Mouse (Mus musculus) limb, embryonic 10.5 days (tissue): ENCODE measurements around the gene Ctr9. TPM values are rescaled to one million over a fixed set of nuclear protein-coding genes. Genes with fewer than 3 reads are reported as not detected.

ENCODE experiments used
- DNase-seq: peaks from one replicate; pipeline ENCODE4 v3.0.0-alpha.2; 2017; ENCODE audit warnings: low spot score
- H3K27ac ChIP-seq: fragments of 300-500 bp; sonication (generic); 2 replicates; pipeline ENCODE4 v1.5.1; 2016; ENCODE audit warnings: mild to moderate bottlenecking
- H3K27me3 ChIP-seq: fragments of 300-500 bp; sonication (generic); 2 replicates; pipeline ENCODE4 v1.6.1; 2016; ENCODE audit warnings: low read depth, mild to moderate bottlenecking; ENCODE audit not compliant: poor library complexity, severe bottlenecking
- H3K36me3 ChIP-seq: fragments of 300-500 bp; sonication (generic); 2 replicates; pipeline ENCODE4 v1.6.1; 2016; ENCODE audit warnings: mild to moderate bottlenecking, moderate library complexity
- H3K4me1 ChIP-seq: fragments of 300-500 bp; sonication (generic); 2 replicates; pipeline ENCODE4 v1.6.1; 2016
- H3K4me3 ChIP-seq: fragments of 300-500 bp; sonication (generic); 2 replicates; pipeline ENCODE4 v1.5.1; 2016; ENCODE audit warnings: mild to moderate bottlenecking, moderate library complexity
- H3K9me3 ChIP-seq: fragments of 300-500 bp; sonication (generic); replicated peaks from 2 replicates; pipeline ENCODE4 v1.6.1; 2016; ENCODE audit warnings: mild to moderate bottlenecking
- WGBS: fragments of 180-500 bp; shearing (Covaris S2); methylation state at CpG from one replicate; pipeline ENCODE4 v1.1.7; 2016; 5-methylcytosine and 5-hydroxymethylcytosine counted together
- polyA plus RNA-seq: library from polyadenylated mRNA; unstranded; fragments of >200 nt; fragmentation: Nextera tagmentation; extraction: Ambion mirVana; gene quantifications from 2 replicates; pipeline ENCODE4 v1.2.1, GENCODE M21; 2016

Gene Ctr9
- 64.1 and 80.1 TPM in 2 replicates for polyA plus RNA-seq

DNA sequence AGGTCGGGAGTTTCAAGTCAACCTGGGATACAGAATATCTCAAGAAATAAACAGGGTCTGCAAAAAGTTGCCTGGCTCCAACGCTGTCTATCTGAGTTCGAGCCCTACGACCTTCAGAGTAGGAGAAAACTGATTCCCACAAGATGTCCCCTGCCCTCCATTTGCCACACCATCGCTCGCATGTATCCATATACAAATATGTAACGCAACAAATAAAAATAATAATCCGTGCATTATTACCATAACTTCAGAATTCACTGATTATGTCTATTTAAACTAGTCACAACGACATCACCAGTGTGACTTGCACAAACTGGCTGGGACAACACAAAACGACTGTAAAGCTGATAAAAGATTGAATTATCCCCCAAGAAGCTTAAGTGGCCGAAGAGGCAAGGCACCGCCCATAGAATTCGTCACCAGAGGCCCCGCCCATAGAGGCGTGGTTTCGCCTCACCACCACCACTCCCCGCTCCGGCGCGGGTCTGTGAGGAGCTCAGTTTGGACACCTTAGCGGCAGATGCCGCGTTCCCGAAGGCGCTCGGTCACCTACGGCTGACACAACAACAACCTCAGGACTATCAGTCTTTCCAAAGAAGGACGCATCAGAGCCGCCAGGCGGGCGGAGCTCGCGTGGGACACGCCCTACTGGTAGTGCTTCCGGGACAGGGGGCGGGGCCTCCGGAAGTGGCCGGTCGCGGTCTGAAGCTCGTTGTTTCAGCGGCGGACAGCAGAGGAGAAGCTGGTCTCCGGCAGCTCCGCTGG, at the start of gene Ctr9:
Gene Ctr9, plus strand, starts transcription at position 671 of the 765 bp plus-strand sequence.
- peak; percentile 95 for DNase-seq
- Histone ChIP-seq H3K27me3 (no peaks in the 10 kb centered on the region), H3K36me3 (peaks cover 33% of the 10 kb centered on the region), H3K9me3 (no peaks in the 10 kb centered on the region), H3K4me1 (peaks cover 6% of the 10 kb centered on the region; the same call in 1 of the 2 replicates), H3K27ac (peak within 1 kb of the TSS; percentile 92), H3K4me3 (peak within 1 kb of the TSS; percentile 82)
- WGBS, result 8% methylated on average over 45 of the region's 45 CpGs

DNA sequence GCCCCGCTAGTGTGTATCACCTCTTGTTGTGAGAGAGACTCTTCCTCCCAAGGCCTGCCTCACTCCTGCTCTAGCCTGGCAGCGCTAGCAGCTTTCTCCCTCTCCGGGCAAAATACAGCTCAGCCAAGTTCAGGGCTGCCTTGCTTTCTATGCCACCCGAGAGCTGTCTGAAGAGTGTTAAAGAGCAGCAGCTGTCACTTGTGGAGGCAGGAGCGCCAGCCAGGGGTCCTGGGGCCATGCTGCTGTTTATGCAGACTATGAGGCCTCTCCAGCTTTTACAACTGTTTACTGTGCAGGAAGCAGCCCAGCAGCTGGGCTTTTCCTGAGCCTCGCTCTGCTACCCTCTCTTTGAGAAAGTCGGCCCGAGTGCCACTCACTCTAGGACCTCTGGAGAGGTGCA, 47.7 kb upstream of the Ctr9 start:
- whole genome bisulfite sequencing, result 63% methylated on average over 8 of the region's 8 CpGs
- Histone ChIP-seq H3K4me3 (no peak overlapping the region), H3K27ac (peak overlapping the region; percentile 66; the same call in 1 of the 2 replicates), H3K36me3 (no peaks in the 10 kb centered on the region), H3K9me3 (no peaks in the 10 kb centered on the region), H3K27me3 (no peaks in the 10 kb centered on the region), H3K4me1 (peaks cover 15% of the 10 kb centered on the region)
- no peak for DNase-seq

GRCm38 (mm10) chr7:110982053-110982705, 46.6 kb upstream of the Ctr9 start, which contains the start of gene Mrvi1:
Gene Mrvi1 (minus strand): TSS chr7:110982461.
- Histone ChIP-seq H3K4me3 (no peak within 1 kb of the TSS), H3K9me3 (no peaks in the 10 kb centered on the region), H3K27ac (peak within 1 kb of the TSS; percentile 66; the same call in 1 of the 2 replicates), H3K27me3 (no peaks in the 10 kb centered on the region), H3K4me1 (peaks cover 15% of the 10 kb centered on the region), H3K36me3 (no peaks in the 10 kb centered on the region)
- no peak for DNase-seq
- 62% methylated on average over 7 of the region's 7 CpGs for WGBS

DNA sequence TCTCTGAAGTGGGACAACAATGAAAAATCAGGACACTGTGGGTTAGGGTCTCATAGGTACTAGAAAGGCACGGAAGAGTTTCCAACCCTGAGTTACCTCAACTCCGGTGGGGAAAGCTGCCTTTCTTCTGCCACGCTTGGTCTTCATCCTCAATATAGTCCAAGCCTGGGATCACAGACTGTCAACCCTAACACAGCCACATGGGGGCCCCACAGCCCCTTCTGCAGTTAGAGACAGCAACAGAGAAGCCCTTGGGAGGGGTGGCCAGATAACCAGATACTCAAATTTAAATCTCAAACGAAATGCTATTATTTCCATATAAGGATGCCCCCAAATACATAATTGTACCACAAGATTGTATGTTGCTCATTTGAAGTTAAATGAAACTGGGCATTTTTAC, 46.0 kb upstream of the Ctr9 start:
- Histone ChIP-seq H3K9me3 (no peaks in the 10 kb centered on the region), H3K4me3 (no peak overlapping the region), H3K27ac (no peak overlapping the region), H3K36me3 (no peaks in the 10 kb centered on the region), H3K4me1 (peaks cover 15% of the 10 kb centered on the region), H3K27me3 (no peaks in the 10 kb centered on the region)
- WGBS, result 65% methylated on average over 4 of the region's 4 CpGs
- DNase-seq, result no peak

GRCm38 (mm10) chr7:110983621-110984020, 45.1 kb upstream of the Ctr9 start:
- Histone ChIP-seq H3K27me3 (no peaks in the 10 kb centered on the region), H3K27ac (no peak overlapping the region), H3K36me3 (no peaks in the 10 kb centered on the region), H3K9me3 (no peaks in the 10 kb centered on the region), H3K4me1 (peaks cover 15% of the 10 kb centered on the region), H3K4me3 (no peak overlapping the region)
- WGBS, result 57% methylated on average over 5 of the region's 5 CpGs
- no peak for DNase-seq

GRCm38 (mm10) chr7:110985581-110986265, 43.0 kb upstream of the Ctr9 start:
- H3K9me3 ChIP-seq, result no peaks in the 10 kb centered on the region
- peaks cover 27% of the 10 kb centered on the region for H3K4me1 ChIP-seq
- no peaks in the 10 kb centered on the region for H3K27me3 ChIP-seq
- 84% methylated on average over 7 of the region's 7 CpGs for WGBS
- no peak overlapping the region for H3K4me3 ChIP-seq
- H3K27ac ChIP-seq, result no peak overlapping the region
- H3K36me3 ChIP-seq, result no peaks in the 10 kb centered on the region
- DNase-seq, result no peak

GRCm38 (mm10) chr7:110988081-110988480, 40.7 kb upstream of the Ctr9 start:
- peaks cover 20% of the 10 kb centered on the region for H3K4me1 ChIP-seq
- H3K9me3 ChIP-seq, result no peaks in the 10 kb centered on the region
- no peak overlapping the region for H3K4me3 ChIP-seq
- DNase-seq, result no peak
- WGBS, result 89% methylated on average over 3 of the region's 3 CpGs
- H3K27ac ChIP-seq, result no peak overlapping the region
- H3K27me3 ChIP-seq, result no peaks in the 10 kb centered on the region
- no peaks in the 10 kb centered on the region for H3K36me3 ChIP-seq

DNA sequence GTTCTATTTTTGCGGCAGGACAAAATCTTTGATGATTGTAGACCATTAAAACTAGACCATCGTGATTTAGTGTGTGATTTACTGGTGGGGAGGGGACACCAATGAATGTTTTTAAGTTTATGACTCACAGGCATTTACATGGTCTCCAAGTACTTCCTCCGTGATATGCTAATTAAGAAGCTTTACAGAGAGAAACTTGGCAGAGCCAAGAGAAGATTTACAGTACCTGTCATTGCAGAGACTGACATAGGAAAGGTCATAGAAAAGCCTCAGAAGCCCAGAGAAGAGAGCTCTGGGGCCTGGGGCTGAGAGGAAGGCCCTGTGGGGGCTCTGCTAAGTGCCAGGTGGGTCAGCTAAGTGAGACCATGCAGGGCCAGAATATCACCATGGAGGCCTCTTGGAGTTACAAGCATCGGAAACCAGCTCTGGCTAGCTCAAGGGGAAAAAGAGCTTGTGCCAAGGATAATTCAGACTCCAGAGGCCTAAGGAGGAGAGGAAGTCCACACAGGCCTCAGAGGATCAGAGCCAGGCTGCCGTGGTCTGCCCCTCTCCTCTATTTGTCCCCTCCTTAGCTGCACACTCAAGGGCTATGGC, 39.4 kb upstream of the Ctr9 start:
- Histone ChIP-seq H3K9me3 (no peaks in the 10 kb centered on the region), H3K4me1 (peaks cover 20% of the 10 kb centered on the region), H3K36me3 (no peaks in the 10 kb centered on the region), H3K27ac (no peak overlapping the region), H3K4me3 (no peak overlapping the region), H3K27me3 (no peaks in the 10 kb centered on the region)
- DNase-seq, result no peak
- WGBS, result 54% methylated on average over 5 of the region's 5 CpGs

DNA sequence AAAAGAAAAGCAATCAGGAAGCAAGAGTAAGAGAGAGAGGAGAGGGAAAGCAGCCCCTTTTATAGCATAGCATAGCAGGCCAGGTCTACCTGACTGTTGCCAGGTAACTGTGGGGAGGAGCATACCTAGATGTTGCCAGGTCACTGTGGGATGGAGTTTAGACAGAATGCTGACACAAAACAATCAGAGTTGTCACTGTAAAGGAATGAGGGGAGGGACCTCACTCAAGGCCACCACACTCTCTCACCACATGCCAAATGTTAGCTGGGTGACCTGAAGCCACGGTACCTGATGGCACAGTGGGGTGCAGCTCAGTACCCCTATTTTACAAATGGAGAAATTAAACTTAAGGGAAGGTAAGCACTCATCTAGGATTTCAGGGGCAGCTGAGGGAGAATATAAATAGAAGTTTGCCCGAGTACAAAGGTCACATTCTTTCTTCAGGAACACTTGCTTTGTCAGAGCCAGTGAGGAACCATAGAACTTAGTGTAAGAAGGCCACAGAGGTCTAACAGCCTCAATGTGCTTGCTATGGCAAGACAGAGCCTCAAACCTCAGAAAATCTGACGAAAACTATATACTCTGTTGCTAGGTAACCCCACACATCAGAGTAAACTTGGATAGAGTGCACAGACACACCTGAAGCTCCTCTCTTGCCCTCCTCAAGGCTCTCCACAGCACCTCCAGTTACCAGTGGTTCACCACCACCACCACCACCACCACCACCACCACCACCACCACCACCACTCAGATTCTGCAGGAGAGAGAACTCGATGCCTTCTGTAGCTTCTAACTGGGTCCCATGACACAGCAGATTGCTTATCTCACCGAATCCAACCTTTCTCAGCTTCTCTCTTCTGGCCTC, 38.2 kb upstream of the Ctr9 start:
- no peak for DNase-seq
- 61% methylated on average over 5 of the region's 5 CpGs for WGBS
- no peaks in the 10 kb centered on the region for H3K36me3 ChIP-seq
- no peaks in the 10 kb centered on the region for H3K9me3 ChIP-seq
- H3K4me1 ChIP-seq, result peaks cover 20% of the 10 kb centered on the region
- no peak overlapping the region for H3K27ac ChIP-seq
- no peak overlapping the region for H3K4me3 ChIP-seq
- H3K27me3 ChIP-seq, result no peaks in the 10 kb centered on the region

GRCm38 (mm10) chr7:110991221-110991494, 37.6 kb upstream of the Ctr9 start:
- Histone ChIP-seq H3K4me3 (no peak overlapping the region), H3K27ac (no peak overlapping the region), H3K4me1 (peaks cover 20% of the 10 kb centered on the region), H3K27me3 (no peaks in the 10 kb centered on the region), H3K9me3 (no peaks in the 10 kb centered on the region), H3K36me3 (no peaks in the 10 kb centered on the region)
- WGBS, result 28% methylated on average over 4 of the region's 4 CpGs
- no peak for DNase-seq

DNA sequence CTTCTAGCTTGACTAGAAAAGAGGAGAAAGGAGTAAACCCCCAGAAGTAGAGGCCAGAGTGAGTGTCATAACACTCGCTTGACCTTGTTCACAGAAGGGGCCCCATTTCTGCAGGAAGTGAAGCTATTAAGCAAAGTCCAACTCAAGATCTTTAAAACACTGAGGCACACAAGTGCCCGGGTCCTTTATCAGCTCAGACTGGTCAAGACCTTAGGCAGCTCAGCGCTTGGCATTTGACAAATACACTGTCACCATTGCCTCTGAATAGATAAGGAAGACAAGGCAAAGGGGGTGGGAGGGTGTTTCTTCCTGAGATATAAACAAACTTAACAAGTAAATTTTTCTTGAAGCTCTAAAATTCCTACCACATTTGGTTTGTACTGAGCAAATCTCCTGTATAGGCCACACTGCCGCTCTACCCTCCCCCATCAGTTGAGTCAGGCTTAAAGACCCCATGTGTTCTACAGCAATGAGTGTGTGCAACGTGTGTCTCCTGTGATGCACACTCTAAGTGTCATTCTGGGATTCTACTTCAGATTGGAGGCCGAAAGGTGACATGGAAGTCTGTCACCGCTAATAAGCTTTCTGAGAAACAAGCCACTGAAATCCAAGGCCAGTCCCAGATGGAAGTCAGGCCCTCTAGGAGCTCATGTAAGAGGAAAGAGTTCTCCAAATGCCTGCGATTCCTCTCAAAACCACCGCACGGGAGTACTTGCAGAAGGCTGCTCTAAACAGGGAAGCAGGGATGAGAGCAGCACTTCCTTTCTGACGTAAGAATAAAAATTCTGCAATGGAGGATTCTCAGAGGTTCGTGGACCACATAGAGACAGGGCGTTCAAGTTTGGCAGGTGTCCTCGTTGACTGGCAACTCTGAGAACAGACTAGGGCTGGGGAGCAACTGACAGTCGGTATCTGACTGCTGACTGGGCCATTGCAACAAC, 29.6 kb upstream of the Ctr9 start:
- DNase-seq, result no peak
- Histone ChIP-seq H3K4me3 (no peak overlapping the region), H3K27me3 (no peaks in the 10 kb centered on the region), H3K27ac (no peak overlapping the region), H3K4me1 (no peaks in the 10 kb centered on the region), H3K9me3 (no peaks in the 10 kb centered on the region), H3K36me3 (no peaks in the 10 kb centered on the region)
- 85% methylated on average over 15 of the region's 15 CpGs for WGBS
